Mouse (Mus musculus) hindbrain, embryonic 12.5 days (tissue): ENCODE measurements at regions not wholly inside any gene's neighbourhood (a gene's known extent, or its start where the extent isn't known, plus 50 kb on each side); places are given as distances from the start of the nearest gene placed in this dataset.

ENCODE experiments used
- ATAC-seq: fragments of 200-750 bp; cut with Nextera tagmentation; 2 replicates; pipeline ENCODE4 v1.8.0; 2017; ENCODE audit warnings: moderate TSS enrichment; ENCODE audit not compliant: low FRiP score
- H3K27ac ChIP-seq: fragments of 300-500 bp; sonication (generic); 2 replicates; pipeline ENCODE4 v1.5.1; 2016; ENCODE audit warnings: mild to moderate bottlenecking
- H3K27me3 ChIP-seq: fragments of 300-500 bp; sonication (generic); 2 replicates; pipeline ENCODE4 v1.6.1; 2016; ENCODE audit warnings: mild to moderate bottlenecking
- H3K36me3 ChIP-seq: fragments of 300-500 bp; sonication (generic); 2 replicates; pipeline ENCODE4 v1.6.1; 2016; ENCODE audit warnings: mild to moderate bottlenecking
- H3K4me1 ChIP-seq: fragments of 300-500 bp; sonication (generic); 2 replicates; pipeline ENCODE4 v1.6.1; 2016
- H3K4me2 ChIP-seq: fragments of 300-500 bp; sonication (generic); replicated peaks from 2 replicates; pipeline ENCODE4 v1.6.1; 2016; ENCODE audit warnings: mild to moderate bottlenecking
- H3K4me3 ChIP-seq: fragments of 300-500 bp; sonication (generic); 2 replicates; pipeline ENCODE4 v1.5.1; 2016; ENCODE audit warnings: mild to moderate bottlenecking
- H3K9ac ChIP-seq: fragments of 300-500 bp; sonication (generic); 2 replicates; pipeline ENCODE4 v1.6.1; 2016; ENCODE audit warnings: mild to moderate bottlenecking, moderate library complexity
- H3K9me3 ChIP-seq: fragments of 300-500 bp; sonication (generic); replicated peaks from 2 replicates; pipeline ENCODE4 v1.6.1; 2016; ENCODE audit warnings: mild to moderate bottlenecking
- WGBS: fragments of 180-500 bp; shearing (Covaris S2); methylation state at CpG from one replicate; pipeline ENCODE4 v1.1.7; 2016; 5-methylcytosine and 5-hydroxymethylcytosine counted together

GRCm38 (mm10) chr8:126877039-126877365 lies 68.6 kb downstream of the Tomm20 start:
- H3K9ac ChIP-seq: no peak overlapping the region
- no peak overlapping the region for H3K27ac ChIP-seq
- H3K4me1 ChIP-seq: peaks cover 15% of the 10 kb centered on the region
- no peaks in the 10 kb centered on the region; the same call in 1 of the 2 replicates for H3K27me3 ChIP-seq
- no peak overlapping the region for H3K4me2 ChIP-seq
- 72% methylated on average over 9 of the region's 9 CpGs for WGBS
- 0 out of 2 replicates have a peak, but pooled peaks cover 3% of the 10 kb centered on the region for H3K9me3 ChIP-seq
- H3K4me3 ChIP-seq: no peak overlapping the region
- ATAC-seq: no peak
- H3K36me3 ChIP-seq: no peaks in the 10 kb centered on the region

DNA sequence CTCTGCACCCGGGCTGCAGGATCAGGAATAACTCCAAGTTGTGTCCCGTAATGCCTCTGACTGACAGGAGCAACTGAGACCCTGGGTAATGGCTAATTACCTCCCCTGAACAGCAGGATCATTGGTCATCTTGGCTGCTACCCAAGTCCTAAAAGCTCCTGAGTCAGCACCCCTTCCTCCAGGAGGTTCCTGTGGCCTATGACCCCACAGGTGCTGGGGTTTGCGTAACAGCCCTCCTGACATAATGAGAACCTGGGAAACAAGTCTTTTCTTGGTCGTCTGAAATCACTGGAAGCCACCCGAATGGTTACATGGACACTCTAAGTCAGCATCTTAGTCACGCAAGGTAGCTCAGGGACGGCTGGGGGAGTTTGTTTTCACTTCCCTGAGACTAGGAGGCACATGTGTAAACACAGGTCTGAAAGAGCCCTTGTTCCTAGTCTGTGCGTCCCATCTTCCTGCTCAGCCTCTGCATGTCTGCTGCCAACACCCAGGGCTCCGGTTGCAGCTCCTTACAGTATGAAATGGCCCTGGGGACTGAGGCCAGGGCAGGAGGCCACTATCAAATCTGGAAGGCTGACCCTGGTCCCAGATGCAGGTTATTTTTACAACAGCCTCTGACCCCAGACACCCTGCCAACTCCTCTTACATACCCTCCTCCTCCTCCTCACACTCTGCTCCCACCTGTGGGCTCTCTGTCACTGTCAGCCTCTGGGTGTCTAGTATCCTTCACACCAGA lies 69.2 kb downstream of the Tomm20 start:
- 51% methylated on average over 9 of the region's 9 CpGs for WGBS
- Histone ChIP-seq H3K27ac (0 out of 2 replicates have a peak overlapping the region, but pooled peaks have one; percentile 12), H3K4me1 (peaks cover 15% of the 10 kb centered on the region), H3K27me3 (no peaks in the 10 kb centered on the region; the same call in 1 of the 2 replicates), H3K9ac (no peak overlapping the region), H3K36me3 (no peaks in the 10 kb centered on the region), H3K4me3 (no peak overlapping the region), H3K9me3 (0 out of 2 replicates have a peak, but pooled peaks cover 3% of the 10 kb centered on the region), H3K4me2 (no peak overlapping the region)
- no peak for ATAC-seq

- whole genome bisulfite sequencing: 84% methylated on average over 7 of the region's 7 CpGs
- Histone ChIP-seq H3K9ac (no peak overlapping the region), H3K4me1 (peaks cover 15% of the 10 kb centered on the region), H3K27ac (no peak overlapping the region), H3K27me3 (no peaks in the 10 kb centered on the region; the same call in 1 of the 2 replicates), H3K9me3 (0 out of 2 replicates have a peak, but pooled peaks cover 3% of the 10 kb centered on the region), H3K36me3 (no peaks in the 10 kb centered on the region), H3K4me2 (no peak overlapping the region), H3K4me3 (no peak overlapping the region)
- ATAC-seq: no peak
These were observed 70.0 kb downstream of the Tomm20 start for GRCm38 (mm10) chr8:126875491-126876155.

GRCm38 (mm10) chr8:126874846-126875245 lies 70.8 kb downstream of the Tomm20 start:
- H3K4me3 ChIP-seq: no peak overlapping the region
- H3K36me3 ChIP-seq: no peaks in the 10 kb centered on the region
- 0 out of 2 replicates have a peak, but pooled peaks cover 3% of the 10 kb centered on the region for H3K9me3 ChIP-seq
- H3K4me1 ChIP-seq: peaks cover 15% of the 10 kb centered on the region
- no peak overlapping the region for H3K9ac ChIP-seq
- no peaks in the 10 kb centered on the region; the same call in 1 of the 2 replicates for H3K27me3 ChIP-seq
- H3K4me2 ChIP-seq: no peak overlapping the region
- 91% methylated on average over 1 of the region's 1 CpGs for WGBS
- H3K27ac ChIP-seq: no peak overlapping the region
- ATAC-seq: no peak

- Histone ChIP-seq H3K9me3 (0 out of 2 replicates have a peak, but pooled peaks cover 3% of the 10 kb centered on the region), H3K27ac (0 out of 2 replicates have a peak overlapping the region, but pooled peaks have one; percentile 17), H3K27me3 (no peaks in the 10 kb centered on the region; the same call in 1 of the 2 replicates), H3K4me2 (no peak overlapping the region), H3K9ac (no peak overlapping the region), H3K36me3 (no peaks in the 10 kb centered on the region), H3K4me3 (no peak overlapping the region), H3K4me1 (peaks cover 15% of the 10 kb centered on the region)
- ATAC-seq: no peak
- WGBS: 74% methylated on average over 6 of the region's 6 CpGs
These were observed 71.4 kb downstream of the Tomm20 start for GRCm38 (mm10) chr8:126874126-126874730.

DNA sequence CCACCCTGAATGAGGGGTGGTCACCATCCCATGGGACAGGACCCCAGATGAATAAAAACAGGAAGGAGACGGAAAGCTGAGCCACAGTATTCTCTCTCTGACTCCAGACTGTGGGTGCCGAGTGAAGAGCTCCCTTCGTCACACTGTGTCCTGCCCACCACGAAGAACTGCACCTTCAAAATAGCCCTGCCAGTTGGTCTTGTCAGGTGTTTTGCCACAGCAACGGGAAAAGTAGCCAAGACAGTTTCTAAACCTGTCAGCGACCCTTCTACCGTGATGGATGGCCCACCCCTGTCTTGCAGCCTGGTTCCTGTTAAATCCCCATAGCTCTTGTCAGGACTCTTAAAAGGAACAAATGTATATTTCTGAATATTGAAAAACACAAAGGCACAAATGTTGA lies 72.3 kb downstream of the Tomm20 start:
- H3K4me3 ChIP-seq: no peak overlapping the region
- peaks cover 15% of the 10 kb centered on the region for H3K4me1 ChIP-seq
- no peak overlapping the region for H3K27ac ChIP-seq
- WGBS: 71% methylated on average over 7 of the region's 7 CpGs
- H3K27me3 ChIP-seq: no peaks in the 10 kb centered on the region; the same call in 1 of the 2 replicates
- H3K9ac ChIP-seq: no peak overlapping the region
- H3K36me3 ChIP-seq: no peaks in the 10 kb centered on the region
- 0 out of 2 replicates have a peak, but pooled peaks cover 3% of the 10 kb centered on the region for H3K9me3 ChIP-seq
- no peak overlapping the region for H3K4me2 ChIP-seq
- no peak for ATAC-seq

DNA sequence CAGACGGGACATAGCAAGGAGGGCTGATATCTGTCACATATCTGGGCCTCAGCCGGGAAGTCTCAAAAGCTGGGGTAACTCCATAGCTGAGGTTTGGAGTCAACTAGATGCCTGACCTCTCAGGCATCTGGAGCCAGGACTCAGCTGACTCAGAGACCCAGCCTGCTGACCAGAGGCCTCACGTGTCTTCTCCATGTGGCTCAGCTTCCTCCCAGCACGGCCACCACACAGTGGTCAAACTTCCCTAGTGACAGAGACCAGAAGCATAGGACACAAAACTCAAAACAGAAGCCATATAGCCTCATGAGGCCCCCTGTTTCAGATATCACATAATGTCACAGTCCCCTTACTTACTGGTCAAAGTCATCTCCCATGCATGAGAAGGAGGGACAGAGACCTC lies 73.1 kb downstream of the Tomm20 start:
- 86% methylated on average over 4 of the region's 4 CpGs for WGBS
- no peaks in the 10 kb centered on the region; the same call in 1 of the 2 replicates for H3K27me3 ChIP-seq
- no peak overlapping the region for H3K4me3 ChIP-seq
- H3K9ac ChIP-seq: no peak overlapping the region
- H3K9me3 ChIP-seq: 0 out of 2 replicates have a peak, but pooled peaks cover 3% of the 10 kb centered on the region
- H3K4me2 ChIP-seq: no peak overlapping the region
- no peak overlapping the region for H3K27ac ChIP-seq
- ATAC-seq: no peak
- H3K36me3 ChIP-seq: no peaks in the 10 kb centered on the region
- H3K4me1 ChIP-seq: peaks cover 15% of the 10 kb centered on the region

DNA sequence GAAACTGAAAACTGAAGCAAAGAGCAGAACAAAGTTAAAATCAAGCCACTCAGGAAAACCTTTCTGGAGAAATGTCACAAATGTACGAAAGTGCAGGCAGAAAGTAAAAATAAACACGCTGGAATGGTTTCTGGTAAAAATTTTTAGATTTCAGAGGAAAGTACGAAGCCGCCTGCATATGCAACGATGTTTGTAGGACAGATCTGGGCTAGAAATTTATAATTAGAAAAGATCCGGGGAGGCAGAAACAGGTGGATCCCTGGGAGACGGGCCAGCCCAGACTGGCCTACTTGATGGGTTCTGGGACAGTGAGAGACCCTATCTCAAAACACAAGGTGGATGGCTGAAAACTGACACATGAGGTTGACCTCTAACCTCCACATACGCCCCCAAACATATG lies 73.5 kb downstream of the Tomm20 start:
- Histone ChIP-seq H3K36me3 (no peaks in the 10 kb centered on the region), H3K27me3 (no peaks in the 10 kb centered on the region; the same call in 1 of the 2 replicates), H3K4me2 (no peak overlapping the region), H3K9ac (no peak overlapping the region), H3K4me1 (peaks cover 15% of the 10 kb centered on the region), H3K4me3 (no peak overlapping the region), H3K9me3 (0 out of 2 replicates have a peak, but pooled peaks cover 3% of the 10 kb centered on the region), H3K27ac (no peak overlapping the region)
- no peak for ATAC-seq
- 89% methylated on average over 8 of the region's 8 CpGs for WGBS

DNA sequence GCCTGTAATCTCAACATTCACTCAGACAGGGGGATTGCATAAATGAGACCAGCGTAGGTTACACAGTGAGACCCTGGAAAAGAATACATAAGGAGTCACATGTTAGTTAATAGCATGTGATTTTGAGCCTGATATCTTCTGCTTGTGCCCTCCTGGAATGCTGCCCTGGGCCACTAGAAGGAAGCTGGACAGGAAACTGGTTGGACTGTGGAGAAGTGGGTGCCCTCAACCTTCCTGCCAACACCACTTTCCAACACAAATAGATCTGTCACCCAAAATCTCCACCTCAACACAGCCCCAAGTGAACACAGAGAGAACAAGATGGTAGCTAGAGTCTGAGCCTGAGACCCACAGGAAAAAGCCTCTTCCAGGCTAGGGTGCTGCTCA lies 76.2 kb downstream of the Tomm20 start:
- H3K4me2 ChIP-seq: no peak overlapping the region
- H3K27ac ChIP-seq: no peak overlapping the region
- H3K27me3 ChIP-seq: no peaks in the 10 kb centered on the region
- 0 out of 2 replicates have a peak, but pooled peaks cover 1% of the 10 kb centered on the region for H3K9me3 ChIP-seq
- H3K9ac ChIP-seq: no peak overlapping the region
- WGBS: 77% methylated on average over 1 of the region's 1 CpGs
- no peak overlapping the region for H3K4me3 ChIP-seq
- H3K36me3 ChIP-seq: no peaks in the 10 kb centered on the region
- no peaks in the 10 kb centered on the region for H3K4me1 ChIP-seq
- no peak for ATAC-seq

- Histone ChIP-seq H3K9me3 (no peaks in the 10 kb centered on the region), H3K36me3 (no peaks in the 10 kb centered on the region), H3K27ac (no peak overlapping the region), H3K4me3 (no peak overlapping the region), H3K9ac (no peak overlapping the region), H3K4me2 (no peak overlapping the region), H3K4me1 (no peaks in the 10 kb centered on the region), H3K27me3 (no peaks in the 10 kb centered on the region)
- 89% methylated on average over 3 of the region's 3 CpGs for WGBS
- no peak for ATAC-seq
These were observed 76.7 kb downstream of the Tomm20 start for GRCm38 (mm10) chr8:126868831-126869463.

DNA sequence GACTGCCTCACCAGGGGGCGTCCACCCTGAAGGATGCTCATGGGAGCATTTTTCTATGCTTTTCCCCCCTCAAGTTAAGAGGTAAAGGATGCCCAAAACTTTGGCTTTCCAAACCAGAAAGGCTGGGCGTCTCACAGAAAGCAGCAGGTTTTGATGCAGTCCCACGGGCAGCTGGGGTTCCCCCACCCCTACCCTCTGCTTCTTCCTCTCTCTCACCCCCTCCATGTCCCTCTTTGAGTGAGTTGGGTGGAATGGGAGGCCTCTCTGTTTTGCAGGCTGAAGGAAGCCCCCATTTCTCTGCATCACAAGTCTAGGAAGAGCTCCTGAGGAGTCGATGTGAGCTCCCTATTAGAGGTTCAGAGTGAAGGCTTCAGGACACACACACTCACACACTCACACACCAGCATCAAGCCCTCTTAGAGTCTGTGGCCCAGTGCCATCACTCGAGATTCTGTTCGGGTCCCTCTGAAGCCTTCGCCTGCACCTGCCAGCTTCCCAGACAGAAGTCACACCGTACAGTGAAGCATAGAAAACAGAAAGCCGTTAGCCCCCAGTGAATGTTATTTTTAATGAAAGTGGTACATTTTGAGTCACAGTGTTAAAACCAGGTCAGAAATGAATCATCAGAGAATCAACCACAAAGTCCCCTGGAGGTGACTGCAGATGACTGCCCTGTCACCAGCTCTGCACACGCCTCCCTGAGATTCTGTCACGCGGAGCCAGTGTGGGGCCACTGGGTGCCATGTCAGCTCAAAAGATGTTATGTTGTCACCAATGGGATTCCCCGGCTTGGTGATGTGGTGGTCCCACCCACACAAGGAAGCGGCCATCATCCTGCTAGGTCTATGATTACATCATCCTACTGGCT lies 78.3 kb downstream of the Tomm20 start:
- no peak for ATAC-seq
- H3K9me3 ChIP-seq: no peaks in the 10 kb centered on the region

More for the DNA sequence above, 78.3 kb downstream of the Tomm20 start:
- Histone ChIP-seq H3K4me2 (no peak overlapping the region), H3K27ac (no peak overlapping the region), H3K4me3 (no peak overlapping the region), H3K9ac (no peak overlapping the region), H3K36me3 (no peaks in the 10 kb centered on the region), H3K27me3 (no peaks in the 10 kb centered on the region), H3K4me1 (no peaks in the 10 kb centered on the region)
- 87% methylated on average over 14 of the region's 14 CpGs for WGBS
